Mouse (Mus musculus) spleen, adult 2 months (tissue): ENCODE results near the gene Ica1.

Source experiments
- CTCF ChIP-seq: fragments of 200-500 bp; IDR thresholded peaks from 2 replicates; pipeline ENCODE4 v1.5.1; 2011; ENCODE audit warnings: mild to moderate bottlenecking, inconsistent platforms; ENCODE audit not compliant: insufficient read depth, insufficient read length, insufficient replicate concordance; ENCODE audit errors: extremely low read depth
- POLR2A ChIP-seq: fragments of 200-500 bp; IDR thresholded peaks from 2 replicates; pipeline ENCODE4 v1.6.1; 2011; ENCODE audit warnings: low read depth, low read length, inconsistent platforms

DNA sequence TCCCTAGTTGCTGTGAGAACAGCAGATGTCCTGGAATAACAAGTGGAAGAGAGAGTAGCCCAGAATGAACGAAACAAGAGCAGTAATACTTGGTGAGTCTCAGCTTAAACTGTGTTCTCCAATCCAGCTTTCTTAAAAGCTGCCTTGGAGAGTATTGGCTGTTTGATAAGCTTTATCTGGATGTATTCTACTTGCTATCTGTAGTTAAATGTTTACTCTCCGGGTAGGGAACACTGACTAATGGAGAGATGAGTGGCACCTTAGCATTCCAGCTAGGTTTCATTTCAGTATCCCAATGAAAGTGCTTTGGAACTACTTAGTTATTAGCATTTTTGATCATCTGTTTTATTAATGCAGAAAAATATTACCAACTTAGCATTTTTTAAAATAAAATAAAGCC is 41.6 kb upstream of the Ica1 start:
- TF ChIP-seq POLR2A (no peak), CTCF (no peak)
